9 mouse cellular contexts compared by ENCODE assay signal in the genomic region with DNA sequence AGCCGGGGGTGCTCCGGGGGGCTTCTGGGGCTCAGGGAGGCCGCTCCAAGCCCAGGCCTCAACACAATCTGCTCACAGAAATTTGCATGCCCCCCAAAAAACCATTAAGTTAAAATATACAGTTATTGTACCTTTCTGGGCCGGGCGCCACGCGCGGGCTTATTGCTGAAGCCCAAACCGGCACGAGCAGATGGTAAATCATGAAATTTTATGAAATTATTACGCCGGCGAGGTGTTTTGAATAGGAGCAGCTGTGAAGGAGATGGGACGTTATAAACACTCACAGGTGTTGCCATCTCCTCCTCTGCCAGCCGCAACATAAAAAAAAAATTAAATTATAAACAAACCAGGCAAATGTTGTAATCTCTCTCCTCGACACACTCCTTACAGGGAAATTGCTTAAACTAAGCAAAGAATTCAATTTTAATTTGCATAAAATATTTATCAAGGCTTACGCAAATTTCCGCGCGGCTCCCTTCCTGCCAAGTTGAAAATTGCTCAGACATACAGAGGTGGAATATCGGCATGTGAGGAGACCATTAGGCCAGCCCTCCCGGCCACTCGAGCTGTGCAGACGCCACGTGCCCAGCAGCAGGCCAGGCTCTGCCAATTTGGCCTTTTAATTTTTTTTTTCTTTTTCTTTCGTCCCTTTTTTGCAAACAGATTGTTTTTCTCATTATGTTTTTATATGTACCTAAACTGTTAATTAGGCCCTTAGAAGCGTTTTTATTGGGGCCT.
DNase-seq lines count a peak whose midpoint lies in the region; ATAC-seq lines count a peak whose summit lies in the region.
"Had no signal": no experiment of that assay in that cellular context is flagged by ENCODE, and none has a peak within 500 bp of the region (broad histone marks: within the 10 kb centered on the region; RNA-seq: fewer than 3 reads in every experiment).

No protein-coding gene starts in this region.

- no peak overlapping the region for H3K9ac ChIP-seq in hindbrain, embryonic 16.5 days (ENCODE audit: low read depth, low read length)
- no peak overlapping the region for H3K9ac ChIP-seq in midbrain, embryonic 12.5 days (replicated peaks)

- 35% methylated on average over 27 of the region's 27 CpGs for WGBS in hindbrain, embryonic 16.5 days
- 67% methylated on average over 27 of the region's 27 CpGs for WGBS in midbrain, embryonic 12.5 days

- peaks cover 27% of the 10 kb centered on the region for H3K4me1 ChIP-seq in hindbrain, embryonic 16.5 days (ENCODE audit: control insufficient read depth, insufficient read depth, low read depth, low read length)
- H3K4me1 ChIP-seq in midbrain, embryonic 12.5 days: peaks cover 34% of the 10 kb centered on the region

- peak overlapping the region; percentile 84 for H3K27ac ChIP-seq in hindbrain, embryonic 16.5 days (ENCODE audit: low read depth, low read length)
- H3K27ac ChIP-seq in midbrain, embryonic 12.5 days (replicated peaks): peak overlapping the region; percentile 90

- ATAC-seq in hindbrain, embryonic 16.5 days: peak; percentile 41; the same call in 1 of the 2 replicates
- no peak for ATAC-seq in midbrain, embryonic 12.5 days (ENCODE audit: low FRiP score, low read depth)
- ATAC-seq: inflammation-experienced regulatory T-cells, adult 6 months had no signal

- H3K4me3 ChIP-seq in hindbrain, embryonic 16.5 days (ENCODE audit: low read length): 0 out of 2 replicates have a peak overlapping the region, but pooled peaks have one; percentile 12
- H3K4me3 ChIP-seq in midbrain, embryonic 12.5 days: no peak overlapping the region

- no peaks in the 10 kb centered on the region for H3K27me3 ChIP-seq in hindbrain, embryonic 16.5 days (replicated peaks; ENCODE audit: control insufficient read depth, insufficient read depth, low read length)
- H3K27me3 ChIP-seq in midbrain, embryonic 12.5 days: no peaks in the 10 kb centered on the region; the same call in 1 of the 2 replicates

- no peaks in the 10 kb centered on the region for H3K36me3 ChIP-seq in hindbrain, embryonic 16.5 days (ENCODE audit: control insufficient read depth, insufficient read depth, low read length)
- H3K36me3 ChIP-seq in midbrain, embryonic 12.5 days: no peaks in the 10 kb centered on the region

- peak overlapping the region; percentile 48 for H3K4me2 ChIP-seq in hindbrain, embryonic 16.5 days (ENCODE audit: low read length)
- no peak overlapping the region for H3K4me2 ChIP-seq in midbrain, embryonic 12.5 days (replicated peaks)

- intact Hi-C loops in heart, postnatal 14 days (cut with DNase I): no loop called here

- H3K9me3 ChIP-seq in hindbrain, embryonic 16.5 days (ENCODE audit: control insufficient read depth, low read length): no peaks in the 10 kb centered on the region
- no peaks in the 10 kb centered on the region for H3K9me3 ChIP-seq in midbrain, embryonic 12.5 days

- peak; percentile 26 for DNase-seq in MN1 (ENCODE audit: low spot score)
- peak; percentile 70 to 72 for DNase-seq in cerebellum, postnatal 10 days
- no peak for DNase-seq in ovary, postnatal 36 days (ENCODE audit: low spot score)
- DNase-seq in kidney, postnatal 14 days: no peak
- no peak for DNase-seq in heart, postnatal 14 days
- no peak for DNase-seq in heart, adult 9 months (ENCODE audit: low spot score in 2 of 2)

Comparison
In these comparisons a context has a peak if more than half of its experiments do, and no peak if none do; other contexts are left out.
1. DNase-seq: peak in MN1 (single experiment) and cerebellum, postnatal 10 days (2 of 2); none in ovary, postnatal 36 days (single experiment), kidney, postnatal 14 days (single experiment), heart, postnatal 14 days (0 of 2) and heart, adult 9 months (0 of 2).